Mouse (Mus musculus): Measurements from ENCODE around the gene Gm49387. TPM values are rescaled to one million over a fixed set of nuclear protein-coding genes. Genes with fewer than 3 reads are reported as not detected.

The Gm49387 gene
- not detected in 2 replicates for polyA plus RNA-seq (2012; ENCODE audit: low replicate concordance)

GRCm38 (mm10) chr14:31640346-31640889 is at the start of gene Gm49387:
Gene Gm49387 (minus strand): TSS chr14:31640878.

GRCm38 (mm10) chr14:31640890-31641505 is 320 bp upstream of the Gm49387 start, which contains the start of the genes Btd and Hacl1:
Gene Btd (plus strand): TSS chr14:31641028.
Gene Hacl1 (minus strand): TSS chr14:31641286.

DNA sequence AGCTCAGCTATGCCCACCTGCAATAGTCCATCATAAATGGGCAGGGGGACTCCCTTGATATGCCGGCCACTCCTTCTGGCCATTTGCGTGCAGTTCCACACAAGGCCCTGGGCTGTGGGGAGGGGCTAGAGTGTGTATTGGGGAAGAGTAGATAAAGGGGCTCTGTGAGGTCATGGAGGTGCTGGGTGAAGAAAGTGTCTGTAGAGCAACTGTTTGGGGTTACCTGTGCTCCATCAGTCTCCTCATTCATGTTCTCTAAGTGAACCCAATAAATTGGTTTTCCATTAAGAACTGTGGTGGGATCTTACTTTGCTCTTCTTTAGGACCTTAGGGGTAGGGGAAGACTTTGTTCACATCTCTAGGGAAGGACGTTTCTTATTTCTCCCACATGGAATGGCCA is 49.4 kb downstream of the Gm49387 start, which contains the start of gene Colq:
Gene Colq, minus strand, starts transcription at position 101 of the 400 bp plus-strand sequence.

Other genes starting within 250 kb of the Gm49387 start
- 9.4 and 19.6 TPM in 2 replicates for gene Sh3bp5, start 204.8 kb downstream of the Gm49387 start, polyA plus RNA-seq (2012; ENCODE audit: low replicate concordance)
- 345 and 612 TPM in 2 replicates for gene Eaf1, start 146.5 kb downstream of the Gm49387 start, polyA plus RNA-seq (2012; ENCODE audit: low replicate concordance)
- gene Mettl6, start 145.8 kb downstream of the Gm49387 start, polyA plus RNA-seq (2012; ENCODE audit: low replicate concordance) = 1.1 and 3.7 TPM in 2 replicates
- gene Colq, start 49.5 kb downstream of the Gm49387 start, polyA plus RNA-seq (2012; ENCODE audit: low replicate concordance) = 0.52 and 1.2 TPM in 2 replicates
- 1.7 and 5.7 TPM in 2 replicates for gene Btd, start 150 bp upstream of the Gm49387 start, polyA plus RNA-seq (2012; ENCODE audit: low replicate concordance)
- gene Hacl1, start 408 bp upstream of the Gm49387 start, polyA plus RNA-seq (2012; ENCODE audit: low replicate concordance) = 0.19 and 0.46 TPM in 2 replicates
- 2.4 and 2.7 TPM in 2 replicates for gene Ankrd28, start 189.8 kb upstream of the Gm49387 start, polyA plus RNA-seq (2012; ENCODE audit: low replicate concordance)